Mouse (Mus musculus): ENCODE data around the gene Ctnna2. TPM values are rescaled to one million over a fixed set of nuclear protein-coding genes. Genes with fewer than 3 reads are reported as not detected.
A peak's percentile ranks its signal among the peaks of the same experiment; 100 is the strongest.

Ctnna2 gene
- total and polyA plus RNA-seq, 2 experiments from 2014 or later = 0.22 TPM; not detected in 1

- H3K36me3 ChIP-seq (replicated peaks; ENCODE audit: control insufficient read depth, insufficient read depth, low read length) = no peaks in the 10 kb centered on the region
- no peak overlapping the region for H3K9ac ChIP-seq (replicated peaks; ENCODE audit: low read depth, low read length)
- H3K9me3 ChIP-seq (replicated peaks; ENCODE audit: control insufficient read depth, low read length) = no peaks in the 10 kb centered on the region
- TF ChIP-seq EP300 (IDR thresholded peaks at IDR 0.05; ENCODE audit: low read depth) (no peak), CTCF (IDR thresholded peaks at IDR 0.05; ENCODE audit: low read depth) (peak; percentile 34)
- H3K4me2 ChIP-seq (ENCODE audit: low read depth, low read length) = no peak overlapping the region
- DNase-seq (ENCODE audit: low spot score) (no peak), ATAC-seq (ENCODE audit: insufficient read depth, low read depth) (no peak)
- no peak overlapping the region for H3K4me3 ChIP-seq (ENCODE audit: low read depth, low read length)
- H3K4me1 ChIP-seq (ENCODE audit: control insufficient read depth, insufficient read depth) = no peaks in the 10 kb centered on the region
- H3K27me3 ChIP-seq (ENCODE audit: control insufficient read depth, insufficient read depth, low read length) = no peaks in the 10 kb centered on the region
- no peak overlapping the region for H3K27ac ChIP-seq (ENCODE audit: low read depth)
- 36% methylated on average over 4 of the region's 4 CpGs for WGBS
These were observed 396.9 kb downstream of the Ctnna2 start for GRCm38 (mm10) chr6:77582568-77582967.

GRCm38 (mm10) chr6:77580926-77581325, 398.6 kb downstream of the Ctnna2 start:
- no peak for TF ChIP-seq EP300 (IDR thresholded peaks at IDR 0.05; ENCODE audit: low read depth)
- TF ChIP-seq CTCF (IDR thresholded peaks at IDR 0.05; ENCODE audit: low read depth) = no peak
- H3K27ac ChIP-seq (ENCODE audit: low read depth) = no peak overlapping the region
- no peak for DNase-seq (ENCODE audit: low spot score)
- no peak for ATAC-seq (ENCODE audit: insufficient read depth, low read depth)
- H3K9ac ChIP-seq (replicated peaks; ENCODE audit: low read depth, low read length) = no peak overlapping the region
- no peaks in the 10 kb centered on the region for H3K36me3 ChIP-seq (replicated peaks; ENCODE audit: control insufficient read depth, insufficient read depth, low read length)
- no peaks in the 10 kb centered on the region for H3K9me3 ChIP-seq (replicated peaks; ENCODE audit: control insufficient read depth, low read length)
- no peak overlapping the region for H3K4me3 ChIP-seq (ENCODE audit: low read depth, low read length)
- no peaks in the 10 kb centered on the region for H3K27me3 ChIP-seq (ENCODE audit: control insufficient read depth, insufficient read depth, low read length)
- no peaks in the 10 kb centered on the region for H3K4me1 ChIP-seq (ENCODE audit: control insufficient read depth, insufficient read depth)
- H3K4me2 ChIP-seq (ENCODE audit: low read depth, low read length) = no peak overlapping the region

- 50% methylated on average over 1 of the region's 1 CpGs for WGBS
- Histone ChIP-seq H3K27me3 (ENCODE audit: control insufficient read depth, insufficient read depth, low read length) (no peaks in the 10 kb centered on the region), H3K9me3 (replicated peaks; ENCODE audit: control insufficient read depth, low read length) (no peaks in the 10 kb centered on the region), H3K27ac (ENCODE audit: low read depth) (no peak overlapping the region), H3K4me3 (ENCODE audit: low read depth, low read length) (no peak overlapping the region), H3K9ac (replicated peaks; ENCODE audit: low read depth, low read length) (no peak overlapping the region), H3K4me2 (ENCODE audit: low read depth, low read length) (no peak overlapping the region), H3K36me3 (replicated peaks; ENCODE audit: control insufficient read depth, insufficient read depth, low read length) (no peaks in the 10 kb centered on the region), H3K4me1 (ENCODE audit: control insufficient read depth, insufficient read depth) (no peaks in the 10 kb centered on the region)
- DNase-seq (ENCODE audit: low spot score) (no peak), ATAC-seq (ENCODE audit: insufficient read depth, low read depth) (no peak)
- TF ChIP-seq EP300 (IDR thresholded peaks at IDR 0.05; ENCODE audit: low read depth) (no peak), CTCF (IDR thresholded peaks at IDR 0.05; ENCODE audit: low read depth) (peak; percentile 23; the same call in 1 of the 2 replicates)
These were observed 400.9 kb downstream of the Ctnna2 start for GRCm38 (mm10) chr6:77578612-77579011.

GRCm38 (mm10) chr6:77577585-77577984, 401.9 kb downstream of the Ctnna2 start:
- H3K27me3 ChIP-seq (ENCODE audit: control insufficient read depth, insufficient read depth, low read length) = no peaks in the 10 kb centered on the region
- no peak overlapping the region for H3K27ac ChIP-seq (ENCODE audit: low read depth)
- no peaks in the 10 kb centered on the region for H3K4me1 ChIP-seq (ENCODE audit: control insufficient read depth, insufficient read depth)
- H3K4me2 ChIP-seq (ENCODE audit: low read depth, low read length) = no peak overlapping the region
- H3K4me3 ChIP-seq (ENCODE audit: low read depth, low read length) = no peak overlapping the region
- H3K9me3 ChIP-seq (replicated peaks; ENCODE audit: control insufficient read depth, low read length) = no peaks in the 10 kb centered on the region
- DNase-seq (ENCODE audit: low spot score) (no peak), ATAC-seq (ENCODE audit: insufficient read depth, low read depth) (no peak)
- no peak overlapping the region for H3K9ac ChIP-seq (replicated peaks; ENCODE audit: low read depth, low read length)
- no peak for TF ChIP-seq CTCF (IDR thresholded peaks at IDR 0.05; ENCODE audit: low read depth)
- no peak for TF ChIP-seq EP300 (IDR thresholded peaks at IDR 0.05; ENCODE audit: low read depth)
- H3K36me3 ChIP-seq (replicated peaks; ENCODE audit: control insufficient read depth, insufficient read depth, low read length) = no peaks in the 10 kb centered on the region
- WGBS = 33% methylated on average over 3 of the region's 3 CpGs

- H3K36me3 ChIP-seq (replicated peaks; ENCODE audit: control insufficient read depth, insufficient read depth, low read length) = no peaks in the 10 kb centered on the region
- H3K4me2 ChIP-seq (ENCODE audit: low read depth, low read length) = no peak overlapping the region
- H3K4me3 ChIP-seq (ENCODE audit: low read depth, low read length) = no peak overlapping the region
- TF ChIP-seq EP300 (IDR thresholded peaks at IDR 0.05; ENCODE audit: low read depth) = no peak
- TF ChIP-seq CTCF (IDR thresholded peaks at IDR 0.05; ENCODE audit: low read depth) = peak; percentile 33
- H3K27me3 ChIP-seq (ENCODE audit: control insufficient read depth, insufficient read depth, low read length) = no peaks in the 10 kb centered on the region
- H3K9ac ChIP-seq (replicated peaks; ENCODE audit: low read depth, low read length) = no peak overlapping the region
- no peak for DNase-seq (ENCODE audit: low spot score)
- 36% methylated on average over 3 of the region's 3 CpGs for WGBS
- no peaks in the 10 kb centered on the region for H3K4me1 ChIP-seq (ENCODE audit: control insufficient read depth, insufficient read depth)
- H3K27ac ChIP-seq (ENCODE audit: low read depth) = no peak overlapping the region
- H3K9me3 ChIP-seq (replicated peaks; ENCODE audit: control insufficient read depth, low read length) = no peaks in the 10 kb centered on the region
- ATAC-seq (ENCODE audit: insufficient read depth, low read depth) = no peak
These were observed 406.9 kb downstream of the Ctnna2 start for GRCm38 (mm10) chr6:77572614-77573013.

GRCm38 (mm10) chr6:77569851-77570250, 409.6 kb downstream of the Ctnna2 start:
- Histone ChIP-seq H3K4me2 (ENCODE audit: low read depth, low read length) (no peak overlapping the region), H3K9me3 (replicated peaks; ENCODE audit: control insufficient read depth, low read length) (no peaks in the 10 kb centered on the region), H3K4me3 (ENCODE audit: low read depth, low read length) (no peak overlapping the region), H3K27ac (ENCODE audit: low read depth) (no peak overlapping the region), H3K9ac (replicated peaks; ENCODE audit: low read depth, low read length) (no peak overlapping the region), H3K4me1 (ENCODE audit: control insufficient read depth, insufficient read depth) (no peaks in the 10 kb centered on the region), H3K27me3 (ENCODE audit: control insufficient read depth, insufficient read depth, low read length) (no peaks in the 10 kb centered on the region), H3K36me3 (replicated peaks; ENCODE audit: control insufficient read depth, insufficient read depth, low read length) (no peaks in the 10 kb centered on the region)
- no peak for ATAC-seq (ENCODE audit: insufficient read depth, low read depth)
- 83% methylated on average over 3 of the region's 3 CpGs for WGBS
- DNase-seq (ENCODE audit: low spot score) = no peak
- TF ChIP-seq EP300 (IDR thresholded peaks at IDR 0.05; ENCODE audit: low read depth) = no peak
- TF ChIP-seq CTCF (IDR thresholded peaks at IDR 0.05; ENCODE audit: low read depth) = no peak
